Comparison of ENCODE assay signal across 8 mouse cellular contexts in the genomic region with DNA sequence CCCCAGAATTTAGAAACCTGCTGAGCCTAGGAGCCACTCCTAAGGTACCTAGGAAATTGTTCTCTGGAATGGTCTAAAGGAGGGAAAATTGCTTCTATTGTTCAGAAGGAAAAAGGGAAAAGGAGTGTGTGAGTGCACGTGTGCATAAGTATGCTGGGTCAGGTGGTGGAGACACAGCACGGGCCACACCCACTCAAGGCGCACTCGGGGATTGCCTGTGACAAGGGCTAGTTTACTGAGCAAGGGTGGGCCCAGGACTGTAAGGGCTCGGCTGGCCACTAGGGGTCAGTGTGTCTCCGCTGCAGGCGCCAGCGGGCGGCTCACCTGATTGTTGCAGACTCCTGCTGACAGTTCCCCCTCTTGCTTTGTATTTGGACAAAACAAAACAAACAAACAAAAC. TPM values are rescaled to one million over a fixed set of nuclear protein-coding genes. Genes with fewer than 3 reads are reported as not detected.
DNase-seq lines count a peak whose midpoint lies in the region; ATAC-seq and TF ChIP-seq lines count a peak whose summit lies in the region.

No protein-coding gene starts in this region.

- intact Hi-C loops in gastrocnemius, adult 2 months (cut with DNase I) = loop anchor here (2.0 kb wide), 2 partner anchors 64 to 202 kb away; partner anchors contain the start of gene Nog

- H3K27me3 ChIP-seq in hindbrain, postnatal 0 days (ENCODE audit: insufficient read depth, low read length) = no peaks in the 10 kb centered on the region

- peak overlapping the region; percentile 84 for H3K27ac ChIP-seq in gastrocnemius, adult 2 months
- no peak overlapping the region for H3K27ac ChIP-seq in hindbrain, postnatal 0 days

- WGBS in hindbrain, postnatal 0 days = under 1% methylated on average over 9 of the region's 9 CpGs

- H3K4me3 ChIP-seq in gastrocnemius, adult 2 months = peak overlapping the region; percentile 70
- peak overlapping the region; percentile 29 for H3K4me3 ChIP-seq in hindbrain, postnatal 0 days (ENCODE audit: low read length)

- DNase-seq in ZHBTc4 (ENCODE audit: low read depth, low spot score) = peak; percentile 98
- peak; percentile 91 for DNase-seq in gastrocnemius, adult 2 months
- DNase-seq in hindbrain, postnatal 0 days (ENCODE audit: low spot score) = peak; percentile 87
- DNase-seq in left cerebral cortex, adult 18-20 months (ENCODE audit: low spot score in 2 of 2) = peak; percentile 75 to 88
- peak; percentile 87 to 91 for DNase-seq in lung, postnatal 4 days
- peak; percentile 84 for DNase-seq in retina, postnatal 1 day
- DNase-seq in thymus, postnatal 4 days = peak; percentile 97

- no peaks in the 10 kb centered on the region for H3K4me1 ChIP-seq in hindbrain, postnatal 0 days (ENCODE audit: insufficient read depth, low read length)

- no peak; the same call in 1 of the 2 replicates for TF ChIP-seq CTCF in gastrocnemius, adult 2 months (IDR thresholded peaks at IDR 0.05)
- peak; percentile 98 for TF ChIP-seq CTCF in hindbrain, postnatal 0 days (IDR thresholded peaks at IDR 0.05; ENCODE audit: low read depth)

- H3K4me2 ChIP-seq in hindbrain, postnatal 0 days (ENCODE audit: low read depth, low read length) = peak overlapping the region; percentile 59

- ATAC-seq in common myeloid progenitor, adult 5-6 weeks (replicated peaks; ENCODE audit: low read depth, poor library complexity, severe bottlenecking) = peak; percentile 94
- ATAC-seq in hindbrain, postnatal 0 days = peak; percentile 84

- no peaks in the 10 kb centered on the region for H3K9me3 ChIP-seq in hindbrain, postnatal 0 days (ENCODE audit: low read length)

- no peaks in the 10 kb centered on the region for H3K36me3 ChIP-seq in hindbrain, postnatal 0 days (ENCODE audit: insufficient read depth, low read length)

- H3K9ac ChIP-seq in hindbrain, postnatal 0 days (replicated peaks; ENCODE audit: low read length) = peak overlapping the region; percentile 33; the same call in 1 of the 2 replicates

RNA-seq across cellular contexts. Expression of gene Gm525, which starts 26.8 kb away (rescaled TPM):
- not detected in 2 replicates for total RNA-seq in common myeloid progenitor, adult 5-6 weeks (2017)
- total RNA-seq in gastrocnemius, adult 2 months (2021) = not detected
- total RNA-seq in hindbrain, postnatal 0 days (2014; rRNA removed) = not detected in 2 replicates
- 0.48 and 0.63 TPM in 2 replicates for polyA plus RNA-seq in hindbrain, postnatal 0 days (2015; fragmentation: Nextera tagmentation; extraction: Ambion mirVana)
- total RNA-seq in left cerebral cortex, adult 18-20 months (2021) = not detected

RNA-seq across cellular contexts. Expression of gene Dgke, which starts 33.8 kb away (rescaled TPM):
- total RNA-seq in common myeloid progenitor, adult 5-6 weeks (2017) = 4.9 and 8.2 TPM in 2 replicates
- total RNA-seq in gastrocnemius, adult 2 months (2021) = 1 to 10 TPM; 3.4 to 3.7 TPM
- 32.6 and 33.5 TPM in 2 replicates for total RNA-seq in hindbrain, postnatal 0 days (2014; rRNA removed)
- 14.6 and 14.7 TPM in 2 replicates for polyA plus RNA-seq in hindbrain, postnatal 0 days (2015; fragmentation: Nextera tagmentation; extraction: Ambion mirVana)
- total RNA-seq in left cerebral cortex, adult 18-20 months (2021) = 10 to 100 TPM; 54.2 to 55.2 TPM
